Mouse (Mus musculus): ENCODE measurements around the gene Abl2. TPM values are rescaled to one million over a fixed set of nuclear protein-coding genes. Genes with fewer than 3 reads are reported as not detected.

The Abl2 gene
- total and polyA plus RNA-seq, 3 experiments: 10.0 to 19.8 (median 15.5) TPM

GRCm38 (mm10) chr1:156630965-156631364, 72.4 kb downstream of the Abl2 start:
- in situ Hi-C loops (cut with MboI; ENCODE audit: low pct_ligation_motif_present, low pct_unique_long_range_greater_than_20kb, low sequenced_read_pairs): loop anchor here (5.0 to 25.0 kb wide), 2 partner anchors 94 to 219 kb away; partner anchors contain the start of gene Axdnd1
- Histone ChIP-seq H3K9me3 (replicated peaks; ENCODE audit: low read length) (peaks cover 5% of the 10 kb centered on the region), H3K27ac (ENCODE audit: insufficient read depth, low read depth) (no peak overlapping the region), H3K4me1 (ENCODE audit: control insufficient read depth in 1 of 2, insufficient read depth in 2 of 2) (no peaks in the 10 kb centered on the region), H3K36me3 (replicated peaks in 1 of 2; ENCODE audit: control insufficient read depth in 1 of 2, insufficient read depth in 1 of 2, low read length in 1 of 2) (peaks cover 50 to 83% of the 10 kb centered on the region in 2 experiments), H3K9ac (ENCODE audit: insufficient read depth, low read depth) (no peak overlapping the region), H3K27me3 (replicated peaks) (no peaks in the 10 kb centered on the region), H3K4me2 (ENCODE audit: insufficient read depth, low read depth, poor library complexity, severe bottlenecking) (no peak overlapping the region), H3K79me2 (replicated peaks; ENCODE audit: control insufficient read depth, extremely low read depth, insufficient read depth, poor library complexity, severe bottlenecking) (no peaks in the 10 kb centered on the region), H3K4me3 (replicated peaks in 1 of 3; ENCODE audit: low read depth in 2 of 3, low read length in 2 of 3, poor library complexity in 1 of 3) (no peak overlapping the region)
- dilution Hi-C loops (cut with MboI; ENCODE audit: extremely low pct_ligation_motif_present, extremely low pct_unique_long_range_greater_than_20kb, low sequenced_read_pairs): no loop called here
- DNase-seq (ENCODE audit: extremely low read depth): peak; percentile 28
- no peak for TF ChIP-seq MAX (IDR thresholded peaks at IDR 0.05; ENCODE audit: low read length)
- TF ChIP-seq MAFK (IDR thresholded peaks at IDR 0.05; ENCODE audit: insufficient replicate concordance, low read length): no peak
- no peak for TF ChIP-seq EP300 (IDR thresholded peaks at IDR 0.05; ENCODE audit: low read length)
- no peak for TF ChIP-seq MXI1 (IDR thresholded peaks at IDR 0.05; ENCODE audit: low read depth, low read length)
- peak in 1 of 2 experiments; percentile 41; a peak in 2 of 4 replicates for TF ChIP-seq CTCF (conservative IDR thresholded peaks at IDR 0.05 in 1 of 2, IDR thresholded peaks at IDR 0.05 in 1 of 2; ENCODE audit: low read depth in 2 of 2, low read length in 2 of 2)
- TF ChIP-seq GABPA (IDR thresholded peaks at IDR 0.05; ENCODE audit: insufficient replicate concordance, low read depth, low read length): no peak
- TF ChIP-seq ELF1 (IDR thresholded peaks at IDR 0.05; ENCODE audit: low read depth, low read length): no peak
- TF ChIP-seq KAT2A (IDR thresholded peaks at IDR 0.05; ENCODE audit: insufficient replicate concordance, low read length): no peak
- TF ChIP-seq RAD21 (IDR thresholded peaks at IDR 0.05; ENCODE audit: low read depth, low read length): peak; percentile 20

- H3K27ac ChIP-seq (ENCODE audit: insufficient read depth, low read depth): no peak overlapping the region
- no peak overlapping the region for H3K4me3 ChIP-seq (replicated peaks in 1 of 3; ENCODE audit: low read depth in 2 of 3, low read length in 2 of 3, poor library complexity in 1 of 3)
- no peak overlapping the region for H3K9ac ChIP-seq (ENCODE audit: insufficient read depth, low read depth)
- H3K9me3 ChIP-seq (replicated peaks; ENCODE audit: low read length): peaks cover 5% of the 10 kb centered on the region
- no peaks in the 10 kb centered on the region for H3K4me1 ChIP-seq (ENCODE audit: control insufficient read depth in 1 of 2, insufficient read depth in 2 of 2)
- dilution Hi-C loops (cut with MboI; ENCODE audit: extremely low pct_ligation_motif_present, extremely low pct_unique_long_range_greater_than_20kb, low sequenced_read_pairs) (no loop called here), in situ Hi-C loops (cut with MboI; ENCODE audit: low pct_ligation_motif_present, low pct_unique_long_range_greater_than_20kb, low sequenced_read_pairs) (loop anchor here (5.0 to 25.0 kb wide), 2 partner anchors 96 to 221 kb away; partner anchors contain the start of gene Axdnd1)
- DNase-seq (ENCODE audit: extremely low read depth): peak; percentile 57
- no peaks in the 10 kb centered on the region for H3K79me2 ChIP-seq (replicated peaks; ENCODE audit: control insufficient read depth, extremely low read depth, insufficient read depth, poor library complexity, severe bottlenecking)
- H3K36me3 ChIP-seq (replicated peaks in 1 of 2; ENCODE audit: control insufficient read depth in 1 of 2, insufficient read depth in 1 of 2, low read length in 1 of 2): peaks cover 55 to 86% of the 10 kb centered on the region in 2 experiments
- TF ChIP-seq JUN (IDR thresholded peaks at IDR 0.05; ENCODE audit: insufficient read depth, low read depth, low read length): no peak
- TF ChIP-seq SMC3 (IDR thresholded peaks at IDR 0.05; ENCODE audit: low read depth, low read length): peak; percentile 66
- TF ChIP-seq TCF12 (IDR thresholded peaks at IDR 0.05; ENCODE audit: low read depth, low read length): no peak
- TF ChIP-seq MXI1 (IDR thresholded peaks at IDR 0.05; ENCODE audit: low read depth, low read length): no peak
- TF ChIP-seq GABPA (IDR thresholded peaks at IDR 0.05; ENCODE audit: insufficient replicate concordance, low read depth, low read length): no peak
- TF ChIP-seq ZC3H11A (IDR thresholded peaks at IDR 0.05; ENCODE audit: low read depth, low read length): no peak
- TF ChIP-seq MAX (IDR thresholded peaks at IDR 0.05; ENCODE audit: low read length): no peak
- peak; percentile 77 for TF ChIP-seq RAD21 (IDR thresholded peaks at IDR 0.05; ENCODE audit: low read depth, low read length)
- no peak for TF ChIP-seq USF1 (IDR thresholded peaks at IDR 0.05; ENCODE audit: low read depth, low read length)
- peak; percentile 56; the same call in 1 of the 2 replicates for TF ChIP-seq MYC (IDR thresholded peaks at IDR 0.05; ENCODE audit: low read depth, low read length)
- no peak for TF ChIP-seq NRF1 (IDR thresholded peaks at IDR 0.05; ENCODE audit: low read depth, low read length)
- TF ChIP-seq POLR2A (IDR thresholded peaks at IDR 0.05; ENCODE audit: low read depth, low read length): no peak
- TF ChIP-seq CTCF (conservative IDR thresholded peaks at IDR 0.05 in 1 of 2, IDR thresholded peaks at IDR 0.05 in 1 of 2; ENCODE audit: low read depth in 2 of 2, low read length in 2 of 2): peak in 1 of 2 experiments; percentile 78; a peak in 2 of 4 replicates
- no peak for TF ChIP-seq ZNF384 (IDR thresholded peaks at IDR 0.05; ENCODE audit: low read depth, low read length)
- TF ChIP-seq CHD1 (IDR thresholded peaks at IDR 0.05; ENCODE audit: low read depth, low read length): no peak
- TF ChIP-seq ETS1 (conservative IDR thresholded peaks at IDR 0.05; ENCODE audit: low read depth, low read length): no peak
- no peak for TF ChIP-seq CHD2 (IDR thresholded peaks at IDR 0.05; ENCODE audit: low read length)
- no peak for TF ChIP-seq MEF2A (IDR thresholded peaks at IDR 0.05; ENCODE audit: borderline replicate concordance, low read depth, low read length)
- TF ChIP-seq MAZ (IDR thresholded peaks at IDR 0.05; ENCODE audit: low read depth, low read length): 0 out of 2 replicates have a peak, but pooled peaks have one; percentile 53
- no peak for TF ChIP-seq USF2 (conservative IDR thresholded peaks at IDR 0.05; ENCODE audit: low read depth, low read length)
- TF ChIP-seq MAFK (IDR thresholded peaks at IDR 0.05; ENCODE audit: insufficient replicate concordance, low read length): no peak
- TF ChIP-seq KAT2A (IDR thresholded peaks at IDR 0.05; ENCODE audit: insufficient replicate concordance, low read length): no peak
- TF ChIP-seq NELFE (IDR thresholded peaks at IDR 0.05; ENCODE audit: low read depth, low read length): no peak
- no peak for TF ChIP-seq ZKSCAN1 (IDR thresholded peaks at IDR 0.05; ENCODE audit: borderline replicate concordance, low read depth, low read length)
- H3K27me3 ChIP-seq (replicated peaks): no peaks in the 10 kb centered on the region
- H3K4me2 ChIP-seq (ENCODE audit: insufficient read depth, low read depth, poor library complexity, severe bottlenecking): no peak overlapping the region
These were observed 74.5 kb downstream of the Abl2 start for GRCm38 (mm10) chr1:156633095-156633494.
